Mouse (Mus musculus) hindbrain, embryonic 13.5 days (tissue): ENCODE measurements around the gene Olfr1425. TPM values are rescaled to one million over a fixed set of nuclear protein-coding genes. Genes with fewer than 3 reads are reported as not detected.

Source experiments
- ATAC-seq: fragments of 200-750 bp; cut with Nextera tagmentation; 2 replicates; pipeline ENCODE4 v1.8.0; 2017; ENCODE audit warnings: moderate TSS enrichment; ENCODE audit not compliant: low FRiP score
- H3K27ac ChIP-seq: fragments of 300-500 bp; sonication (generic); 2 replicates; pipeline ENCODE4 v1.5.1; 2015; ENCODE audit warnings: inconsistent platforms, mild to moderate bottlenecking, moderate library complexity
- H3K27me3 ChIP-seq: fragments of 300-500 bp; sonication (generic); 2 replicates; pipeline ENCODE4 v1.6.1; 2015; ENCODE audit warnings: mild to moderate bottlenecking, inconsistent platforms
- H3K36me3 ChIP-seq: fragments of 300-500 bp; sonication (generic); 2 replicates; pipeline ENCODE4 v1.6.1; 2015; ENCODE audit warnings: mild to moderate bottlenecking, inconsistent platforms
- H3K4me1 ChIP-seq: fragments of 300-500 bp; sonication (generic); replicated peaks from 2 replicates; pipeline ENCODE4 v1.6.1; 2015; ENCODE audit warnings: inconsistent platforms
- H3K4me2 ChIP-seq: fragments of 300-500 bp; sonication (generic); 2 replicates; pipeline ENCODE4 v1.6.1; 2015; ENCODE audit warnings: inconsistent platforms, mild to moderate bottlenecking, moderate library complexity
- H3K4me3 ChIP-seq: fragments of 300-500 bp; sonication (generic); 2 replicates; pipeline ENCODE4 v1.5.1; 2015; ENCODE audit warnings: mild to moderate bottlenecking, inconsistent platforms
- H3K9ac ChIP-seq: fragments of 300-500 bp; sonication (generic); 2 replicates; pipeline ENCODE4 v1.6.1; 2015; ENCODE audit warnings: mild to moderate bottlenecking, inconsistent platforms
- H3K9me3 ChIP-seq: fragments of 300-500 bp; sonication (generic); 2 replicates; pipeline ENCODE4 v1.6.1; 2016; ENCODE audit warnings: inconsistent platforms
- WGBS: fragments of 180-500 bp; shearing (Covaris S2); methylation state at CpG from one replicate; pipeline ENCODE4 v1.1.7; 2015; 5-methylcytosine and 5-hydroxymethylcytosine counted together
- polyA plus RNA-seq: library from polyadenylated mRNA; unstranded; fragments of >200 nt; fragmentation: Nextera tagmentation; extraction: Ambion mirVana; gene quantifications from 2 replicates; pipeline ENCODE4 v1.2.1, GENCODE M21; 2015

The Olfr1425 gene
- polyA plus RNA-seq, 1 experiment from 2014 or later: not detected

- Histone ChIP-seq H3K9me3 (no peaks in the 10 kb centered on the region), H3K4me1 (no peaks in the 10 kb centered on the region)
- ATAC-seq: no peak
Measured at GRCm38 (mm10) chr19:12037727-12038126, 39.8 kb downstream of the Olfr1425 start.

GRCm38 (mm10) chr19:12026606-12027005, 50.9 kb downstream of the Olfr1425 start:
- H3K4me1 ChIP-seq: no peaks in the 10 kb centered on the region
- no peak overlapping the region for H3K9ac ChIP-seq
- H3K4me3 ChIP-seq: no peak overlapping the region
- ATAC-seq: no peak
- no peaks in the 10 kb centered on the region for H3K27me3 ChIP-seq
- H3K27ac ChIP-seq: no peak overlapping the region
- H3K4me2 ChIP-seq: no peak overlapping the region
- no peaks in the 10 kb centered on the region for H3K36me3 ChIP-seq
- no peaks in the 10 kb centered on the region for H3K9me3 ChIP-seq
- 83% methylated on average over 2 of the region's 2 CpGs for whole genome bisulfite sequencing

More at GRCm38 (mm10) chr19:12037727-12038126, 39.8 kb downstream of the Olfr1425 start:
- no peaks in the 10 kb centered on the region for H3K36me3 ChIP-seq
- H3K27me3 ChIP-seq: no peaks in the 10 kb centered on the region
- H3K4me3 ChIP-seq: no peak overlapping the region
- H3K9ac ChIP-seq: no peak overlapping the region
- no peak overlapping the region for H3K27ac ChIP-seq
- no peak overlapping the region for H3K4me2 ChIP-seq

- H3K27ac ChIP-seq: no peak overlapping the region
- H3K9me3 ChIP-seq: no peaks in the 10 kb centered on the region
- 95% methylated on average over 3 of the region's 3 CpGs for WGBS
- no peak overlapping the region for H3K4me3 ChIP-seq
- no peaks in the 10 kb centered on the region for H3K36me3 ChIP-seq
- ATAC-seq: no peak
- H3K27me3 ChIP-seq: no peaks in the 10 kb centered on the region
- H3K4me1 ChIP-seq: no peaks in the 10 kb centered on the region
- no peak overlapping the region for H3K4me2 ChIP-seq
- H3K9ac ChIP-seq: no peak overlapping the region
Measured at GRCm38 (mm10) chr19:12025333-12025732, 52.2 kb downstream of the Olfr1425 start.

- no peaks in the 10 kb centered on the region for H3K27me3 ChIP-seq
- no peaks in the 10 kb centered on the region for H3K9me3 ChIP-seq
- H3K4me1 ChIP-seq: 0 out of 2 replicates have a peak, but pooled peaks cover under 1% of the 10 kb centered on the region
- H3K9ac ChIP-seq: no peak overlapping the region
- no peak overlapping the region for H3K27ac ChIP-seq
- H3K4me3 ChIP-seq: no peak overlapping the region
- WGBS: 89% methylated on average over 4 of the region's 4 CpGs
- no peaks in the 10 kb centered on the region for H3K36me3 ChIP-seq
- no peak for ATAC-seq
- no peak overlapping the region for H3K4me2 ChIP-seq
Measured at GRCm38 (mm10) chr19:12024149-12024548, 53.4 kb downstream of the Olfr1425 start.

Other genes with a start within 250 kb of the Olfr1425 start
- gene Olfr1417, start 238.5 kb downstream of the Olfr1425 start, polyA plus RNA-seq: not detected in 2 replicates
- not detected in 2 replicates for gene Olfr1418, start 216.7 kb downstream of the Olfr1425 start, polyA plus RNA-seq
- gene Olfr1419, start 202.6 kb downstream of the Olfr1425 start, polyA plus RNA-seq: not detected in 2 replicates
- not detected in 2 replicates for gene Olfr1420, start 191.2 kb downstream of the Olfr1425 start, polyA plus RNA-seq
- gene Patl1, start 165.3 kb downstream of the Olfr1425 start, polyA plus RNA-seq: 19.6 and 19.8 TPM in 2 replicates
- gene Osbp, start 111.8 kb downstream of the Olfr1425 start, polyA plus RNA-seq: 3.9 and 4.3 TPM in 2 replicates
- gene Olfr1423, start 36.4 kb downstream of the Olfr1425 start, polyA plus RNA-seq: not detected in 2 replicates
- not detected in 2 replicates for gene Olfr1424, start 15.0 kb downstream of the Olfr1425 start, polyA plus RNA-seq
- not detected in 2 replicates for gene Olfr1426, start 14.3 kb upstream of the Olfr1425 start, polyA plus RNA-seq
- gene Olfr1427, start 25.6 kb upstream of the Olfr1425 start, polyA plus RNA-seq: not detected in 2 replicates
- not detected in 2 replicates for gene Olfr1428, start 38.2 kb upstream of the Olfr1425 start, polyA plus RNA-seq
- gene Olfr76, start 45.5 kb upstream of the Olfr1425 start, polyA plus RNA-seq: not detected in 2 replicates
- gene Olfr1555-ps1, start 92.4 kb upstream of the Olfr1425 start, polyA plus RNA-seq: not detected in 2 replicates
- gene Olfr1431, start 122.9 kb upstream of the Olfr1425 start, polyA plus RNA-seq: not detected in 2 replicates
- not detected in 2 replicates for gene Olfr1432, start 154.9 kb upstream of the Olfr1425 start, polyA plus RNA-seq
- gene Olfr262, start 163.9 kb upstream of the Olfr1425 start, polyA plus RNA-seq: not detected in 2 replicates
- gene Olfr235, start 183.3 kb upstream of the Olfr1425 start, polyA plus RNA-seq: not detected in 2 replicates
- not detected in 2 replicates for gene Olfr1434, start 202.1 kb upstream of the Olfr1425 start, polyA plus RNA-seq
- not detected in 2 replicates for gene Olfr1436, start 221.4 kb upstream of the Olfr1425 start, polyA plus RNA-seq
- not detected in 2 replicates for gene Olfr1437, start 247.4 kb upstream of the Olfr1425 start, polyA plus RNA-seq